Mouse (Mus musculus): Measurements from ENCODE around the gene Slco3a1. TPM values are rescaled to one million over a fixed set of nuclear protein-coding genes. Genes with fewer than 3 reads are reported as not detected.

Slco3a1 gene
- total RNA-seq, 2 experiments from 2014 or later: 39.1 to 57.9 TPM

GRCm38 (mm10) chr7:74330858-74331726 lies 223.5 kb downstream of the Slco3a1 start:
- no peak for DNase-seq (ENCODE audit: low spot score in 2 of 2)
- intact Hi-C loops (cut with DNase I): no loop called here

GRCm38 (mm10) chr7:74330117-74330857 lies 224.3 kb downstream of the Slco3a1 start:
- intact Hi-C loops (cut with DNase I): no loop called here
- DNase-seq (ENCODE audit: low spot score in 2 of 2): no peak

- DNase-seq (ENCODE audit: low spot score in 2 of 2): no peak
- intact Hi-C loops (cut with DNase I): no loop called here
These were observed 225.6 kb downstream of the Slco3a1 start for GRCm38 (mm10) chr7:74329004-74329403.

GRCm38 (mm10) chr7:74327716-74328115 lies 226.9 kb downstream of the Slco3a1 start:
- DNase-seq (ENCODE audit: low spot score in 2 of 2): no peak
- intact Hi-C loops (cut with DNase I): no loop called here

GRCm38 (mm10) chr7:74325052-74325451 lies 229.5 kb downstream of the Slco3a1 start:
- peak; percentile 34 to 40 for DNase-seq (ENCODE audit: low spot score in 2 of 2)
- intact Hi-C loops (cut with DNase I): no loop called here

- intact Hi-C loops (cut with DNase I): no loop called here
- no peak for DNase-seq (ENCODE audit: low spot score in 2 of 2)
These were observed 230.9 kb downstream of the Slco3a1 start for GRCm38 (mm10) chr7:74323683-74324082.

GRCm38 (mm10) chr7:74323194-74323593 lies 231.4 kb downstream of the Slco3a1 start:
- intact Hi-C loops (cut with DNase I): no loop called here
- no peak for DNase-seq (ENCODE audit: low spot score in 2 of 2)

- DNase-seq (ENCODE audit: low spot score in 2 of 2): no peak
- intact Hi-C loops (cut with DNase I): no loop called here
These were observed 233.9 kb downstream of the Slco3a1 start for GRCm38 (mm10) chr7:74320635-74321034.

GRCm38 (mm10) chr7:74315836-74316435 lies 238.6 kb downstream of the Slco3a1 start:
- intact Hi-C loops (cut with DNase I): no loop called here

GRCm38 (mm10) chr7:74314276-74314675 lies 240.3 kb downstream of the Slco3a1 start:
- no peak for DNase-seq (ENCODE audit: low spot score in 2 of 2)
- intact Hi-C loops (cut with DNase I): no loop called here

More at GRCm38 (mm10) chr7:74315836-74316435, 238.6 kb downstream of the Slco3a1 start:
- DNase-seq (ENCODE audit: low spot score in 2 of 2): no peak

GRCm38 (mm10) chr7:74313279-74314105 lies 241.1 kb downstream of the Slco3a1 start:
- DNase-seq (ENCODE audit: low spot score in 2 of 2): no peak
- intact Hi-C loops (cut with DNase I): no loop called here

- intact Hi-C loops (cut with DNase I): no loop called here
- no peak for DNase-seq (ENCODE audit: low spot score in 2 of 2)
These were observed 243.0 kb downstream of the Slco3a1 start for GRCm38 (mm10) chr7:74311536-74311935.

- intact Hi-C loops (cut with DNase I): no loop called here
- DNase-seq (ENCODE audit: low spot score in 2 of 2): no peak
These were observed 250.8 kb downstream of the Slco3a1 start for GRCm38 (mm10) chr7:74303611-74304300.

GRCm38 (mm10) chr7:74303081-74303480 lies 251.5 kb downstream of the Slco3a1 start:
- intact Hi-C loops (cut with DNase I): no loop called here
- no peak for DNase-seq (ENCODE audit: low spot score in 2 of 2)

GRCm38 (mm10) chr7:74286531-74286930 lies 268.0 kb downstream of the Slco3a1 start:
- DNase-seq (ENCODE audit: low spot score in 2 of 2): no peak
- intact Hi-C loops (cut with DNase I): no loop called here

GRCm38 (mm10) chr7:74280371-74280770 lies 274.2 kb downstream of the Slco3a1 start:
- no peak for DNase-seq (ENCODE audit: low spot score in 2 of 2)
- intact Hi-C loops (cut with DNase I): no loop called here

- DNase-seq (ENCODE audit: low spot score in 2 of 2): no peak
- intact Hi-C loops (cut with DNase I): no loop called here
These were observed 275.2 kb downstream of the Slco3a1 start for GRCm38 (mm10) chr7:74279356-74279755.

- intact Hi-C loops (cut with DNase I): no loop called here
- no peak for DNase-seq (ENCODE audit: low spot score in 2 of 2)
These were observed 284.5 kb downstream of the Slco3a1 start for GRCm38 (mm10) chr7:74270089-74270394.
